Comparison of ENCODE assay signal across 25 mouse cellular contexts in genomic region chr17:86494494-86494893, GRCm38 (mm10). TPM values are rescaled to one million over a fixed set of nuclear protein-coding genes. Genes with fewer than 3 reads are reported as not detected.
A peak's percentile ranks its signal among the peaks of the same experiment; 100 is the strongest.
DNase-seq lines count a peak whose midpoint lies in the region; ATAC-seq and TF ChIP-seq lines count a peak whose summit lies in the region.
"Had no signal": no experiment of that assay in that cellular context is flagged by ENCODE, and none has a peak within 500 bp of the region (broad histone marks: within the 10 kb centered on the region; RNA-seq: fewer than 3 reads in every experiment).

No protein-coding gene starts in this region.

- intact Hi-C loops in left cerebral cortex, postnatal 25 days (cut with DNase I): no loop called here

- no peak overlapping the region for H3K4me3 ChIP-seq in embryonic facial prominence, embryonic 13.5 days
- H3K4me3 ChIP-seq in embryonic facial prominence, embryonic 10.5 days: no peak overlapping the region
- no peak overlapping the region for H3K4me3 ChIP-seq in limb, embryonic 12.5 days (replicated peaks)
- no peak overlapping the region for H3K4me3 ChIP-seq in limb, embryonic 10.5 days
- no peak overlapping the region for H3K4me3 ChIP-seq in limb, embryonic 13.5 days
- no peak overlapping the region for H3K4me3 ChIP-seq in midbrain, postnatal 0 days (ENCODE audit: low read depth, low read length)
- H3K4me3 ChIP-seq: forebrain, embryonic 12.5 days; heart, embryonic 15.5 days; limb, embryonic 15.5 days; midbrain, embryonic 12.5 days had no signal

- no peak for DNase-seq in embryonic facial prominence, embryonic 10.5 days (ENCODE audit: low spot score)
- DNase-seq in limb, embryonic 10.5 days (ENCODE audit: low spot score): no peak
- DNase-seq in midbrain, postnatal 0 days (ENCODE audit: low spot score): no peak
- DNase-seq in left cerebral cortex, postnatal 25 days (ENCODE audit: low spot score in 2 of 2): no peak
- DNase-seq: cerebellum, adult 9-10 months; heart, postnatal 4 days had no signal

- H3K27ac ChIP-seq in embryonic facial prominence, embryonic 13.5 days: peak overlapping the region; percentile 55
- H3K27ac ChIP-seq in embryonic facial prominence, embryonic 10.5 days (replicated peaks): no peak overlapping the region
- H3K27ac ChIP-seq in limb, embryonic 12.5 days: peak overlapping the region; percentile 31; the same call in 1 of the 2 replicates
- H3K27ac ChIP-seq in limb, embryonic 10.5 days: no peak overlapping the region
- 0 out of 2 replicates have a peak overlapping the region, but pooled peaks have one; percentile 18 for H3K27ac ChIP-seq in limb, embryonic 13.5 days
- H3K27ac ChIP-seq in midbrain, postnatal 0 days (ENCODE audit: low read depth, low read length): no peak overlapping the region
- H3K27ac ChIP-seq: forebrain, embryonic 12.5 days; heart, embryonic 15.5 days; hindbrain, embryonic 14.5 days; kidney, postnatal 0 days; limb, embryonic 15.5 days; macrophage; midbrain, embryonic 12.5 days had no signal

- peaks cover 34% of the 10 kb centered on the region for H3K4me1 ChIP-seq in embryonic facial prominence, embryonic 13.5 days
- peaks cover 27% of the 10 kb centered on the region for H3K4me1 ChIP-seq in embryonic facial prominence, embryonic 10.5 days
- H3K4me1 ChIP-seq in limb, embryonic 12.5 days (replicated peaks): peaks cover 25% of the 10 kb centered on the region
- peaks cover 32% of the 10 kb centered on the region for H3K4me1 ChIP-seq in limb, embryonic 10.5 days
- H3K4me1 ChIP-seq in limb, embryonic 13.5 days: peaks cover 38% of the 10 kb centered on the region
- no peaks in the 10 kb centered on the region for H3K4me1 ChIP-seq in midbrain, postnatal 0 days (ENCODE audit: insufficient read depth, low read length)
- H3K4me1 ChIP-seq: forebrain, embryonic 12.5 days; midbrain, embryonic 12.5 days had no signal

- H3K27me3 ChIP-seq in embryonic facial prominence, embryonic 13.5 days: no peaks in the 10 kb centered on the region
- no peaks in the 10 kb centered on the region for H3K27me3 ChIP-seq in embryonic facial prominence, embryonic 10.5 days (replicated peaks; ENCODE audit: low read depth, poor library complexity, severe bottlenecking)
- H3K27me3 ChIP-seq in limb, embryonic 12.5 days: no peaks in the 10 kb centered on the region
- no peaks in the 10 kb centered on the region for H3K27me3 ChIP-seq in limb, embryonic 10.5 days (ENCODE audit: low read depth, poor library complexity, severe bottlenecking)
- H3K27me3 ChIP-seq in limb, embryonic 13.5 days: no peaks in the 10 kb centered on the region
- no peaks in the 10 kb centered on the region for H3K27me3 ChIP-seq in midbrain, postnatal 0 days (ENCODE audit: insufficient read depth, low read length)
- H3K27me3 ChIP-seq: forebrain, embryonic 12.5 days; heart, embryonic 15.5 days; limb, embryonic 15.5 days; midbrain, embryonic 12.5 days had no signal

- no peak for TF ChIP-seq CTCF in midbrain, postnatal 0 days (IDR thresholded peaks at IDR 0.05)

- no peak overlapping the region for H3K4me2 ChIP-seq in embryonic facial prominence, embryonic 13.5 days
- H3K4me2 ChIP-seq in limb, embryonic 12.5 days: no peak overlapping the region
- H3K4me2 ChIP-seq in limb, embryonic 13.5 days (replicated peaks): no peak overlapping the region
- no peak overlapping the region for H3K4me2 ChIP-seq in midbrain, postnatal 0 days (ENCODE audit: low read depth, low read length, poor library complexity, severe bottlenecking)
- H3K4me2 ChIP-seq: forebrain, embryonic 12.5 days; heart, embryonic 15.5 days; hindbrain, embryonic 14.5 days; limb, embryonic 15.5 days; midbrain, embryonic 12.5 days had no signal

- H3K9me3 ChIP-seq in embryonic facial prominence, embryonic 13.5 days: no peaks in the 10 kb centered on the region
- no peaks in the 10 kb centered on the region for H3K9me3 ChIP-seq in embryonic facial prominence, embryonic 10.5 days
- H3K9me3 ChIP-seq in limb, embryonic 12.5 days: no peaks in the 10 kb centered on the region
- H3K9me3 ChIP-seq in limb, embryonic 10.5 days (replicated peaks): no peaks in the 10 kb centered on the region
- H3K9me3 ChIP-seq in limb, embryonic 13.5 days: no peaks in the 10 kb centered on the region
- H3K9me3 ChIP-seq in midbrain, postnatal 0 days (ENCODE audit: low read length): no peaks in the 10 kb centered on the region
- H3K9me3 ChIP-seq: forebrain, embryonic 12.5 days; heart, embryonic 15.5 days; limb, embryonic 15.5 days; midbrain, embryonic 12.5 days had no signal

- WGBS in embryonic facial prominence, embryonic 13.5 days: 73% methylated on average over 6 of the region's 6 CpGs
- 91% methylated on average over 6 of the region's 6 CpGs for whole genome bisulfite sequencing in embryonic facial prominence, embryonic 10.5 days
- 85% methylated on average over 6 of the region's 6 CpGs for WGBS in limb, embryonic 12.5 days
- 86% methylated on average over 6 of the region's 6 CpGs for WGBS in limb, embryonic 10.5 days
- 77% methylated on average over 6 of the region's 6 CpGs for WGBS in limb, embryonic 13.5 days
- WGBS in midbrain, postnatal 0 days: 91% methylated on average over 6 of the region's 6 CpGs

- H3K9ac ChIP-seq in embryonic facial prominence, embryonic 13.5 days: no peak overlapping the region
- H3K9ac ChIP-seq in limb, embryonic 12.5 days (replicated peaks): no peak overlapping the region
- H3K9ac ChIP-seq in limb, embryonic 13.5 days: no peak overlapping the region
- no peak overlapping the region for H3K9ac ChIP-seq in midbrain, postnatal 0 days (replicated peaks; ENCODE audit: low read length, poor library complexity, severe bottlenecking)
- H3K9ac ChIP-seq: forebrain, embryonic 12.5 days; heart, embryonic 15.5 days; hindbrain, embryonic 14.5 days; limb, embryonic 15.5 days; midbrain, embryonic 12.5 days had no signal

- ATAC-seq in embryonic facial prominence, embryonic 13.5 days (ENCODE audit: insufficient number of reproducible peaks, insufficient read depth, low FRiP score, low TSS enrichment, low read depth): no peak
- ATAC-seq in limb, embryonic 12.5 days (ENCODE audit: insufficient number of reproducible peaks, insufficient read depth, low FRiP score, low TSS enrichment, low read depth): no peak
- no peak for ATAC-seq in limb, embryonic 13.5 days (ENCODE audit: low FRiP score, low read depth)
- ATAC-seq in megakaryocyte progenitor cell, adult 5-6 weeks (replicated peaks; ENCODE audit: poor library complexity): peak; percentile 24
- ATAC-seq in midbrain, postnatal 0 days (ENCODE audit: low FRiP score): no peak
- ATAC-seq: inflammation-experienced regulatory T-cells, adult 6 months had no signal

- H3K36me3 ChIP-seq in embryonic facial prominence, embryonic 13.5 days: peaks cover 18% of the 10 kb centered on the region; the same call in 1 of the 2 replicates
- no peaks in the 10 kb centered on the region for H3K36me3 ChIP-seq in embryonic facial prominence, embryonic 10.5 days (replicated peaks)
- H3K36me3 ChIP-seq in limb, embryonic 12.5 days: peaks cover 4% of the 10 kb centered on the region; the same call in 1 of the 2 replicates
- 0 out of 2 replicates have a peak, but pooled peaks cover 3% of the 10 kb centered on the region for H3K36me3 ChIP-seq in limb, embryonic 10.5 days
- H3K36me3 ChIP-seq in limb, embryonic 13.5 days: peaks cover 9% of the 10 kb centered on the region
- 0 out of 2 replicates have a peak, but pooled peaks cover 4% of the 10 kb centered on the region for H3K36me3 ChIP-seq in midbrain, postnatal 0 days (ENCODE audit: insufficient read depth, low read length)
- H3K36me3 ChIP-seq: forebrain, embryonic 12.5 days; heart, embryonic 15.5 days; midbrain, embryonic 12.5 days had no signal

RNA-seq across cellular contexts. Expression of gene Gm10309, which starts 10.5 kb away (rescaled TPM):
- polyA plus RNA-seq in embryonic facial prominence, embryonic 13.5 days (2015; fragmentation: Nextera tagmentation; extraction: Ambion mirVana): 0.44 and 0.51 TPM in 2 replicates
- 0.10 and 0.29 TPM in 2 replicates for polyA plus RNA-seq in embryonic facial prominence, embryonic 10.5 days (2016; fragmentation: Nextera tagmentation; extraction: Ambion mirVana)
- polyA plus RNA-seq in limb, embryonic 12.5 days (2016; fragmentation: Nextera tagmentation; extraction: Ambion mirVana): 0.20 and 0.46 TPM in 2 replicates
- 0.16 TPM in 2 replicates for polyA plus RNA-seq in limb, embryonic 10.5 days (2016; fragmentation: Nextera tagmentation; extraction: Ambion mirVana)
- polyA plus RNA-seq in limb, embryonic 13.5 days (2015; fragmentation: Nextera tagmentation; extraction: Ambion mirVana): 0.24 and 0.29 TPM in 2 replicates
- total RNA-seq in megakaryocyte progenitor cell, adult 5-6 weeks (2015): not detected in 2 replicates
- total RNA-seq in megakaryocyte progenitor cell, adult 5-6 weeks (2017): not detected in 2 replicates
- not detected in 2 replicates for total RNA-seq in midbrain, postnatal 0 days (2014; rRNA removed)
- polyA plus RNA-seq in midbrain, postnatal 0 days (2015; fragmentation: Nextera tagmentation; extraction: Ambion mirVana): 0.11 and 0.32 TPM in 2 replicates
- total RNA-seq in left cerebral cortex, postnatal 25 days (2021): not detected
- total RNA-seq: adrenal gland, postnatal 25 days; heart, adult 8-10 months; layer of hippocampus, postnatal 14 days; left cerebral cortex, postnatal 10 days; monocyte, adult 5-6 weeks; neutrophil, adult 5-6 weeks had no signal
- polyA plus RNA-seq: cortical plate, adult 2 months; macrophage had no signal

Comparison
In these comparisons a context has a peak if more than half of its experiments do, and no peak if none do; other contexts are left out.
1. H3K27ac ChIP-seq: peak in embryonic facial prominence, embryonic 13.5 days (single experiment), limb, embryonic 12.5 days (single experiment) and limb, embryonic 13.5 days (single experiment); none in embryonic facial prominence, embryonic 10.5 days (single experiment), limb, embryonic 10.5 days (single experiment) and midbrain, postnatal 0 days (single experiment).